Mouse (Mus musculus) lung, embryonic 16.5 days (tissue): ENCODE results near the gene Tmem51. TPM values are rescaled to one million over a fixed set of nuclear protein-coding genes. Genes with fewer than 3 reads are reported as not detected.

ENCODE experiments used
- ATAC-seq: fragments of 200-750 bp; cut with Nextera tagmentation; 2 replicates; pipeline ENCODE4 v1.8.0; 2017; ENCODE audit warnings: low read depth, mild to moderate bottlenecking, moderate library complexity
- H3K27ac ChIP-seq: fragments of 300-500 bp; sonication (generic); 2 replicates; pipeline ENCODE4 v1.5.1; 2014; ENCODE audit warnings: mild to moderate bottlenecking, control low read depth, low read length
- H3K27me3 ChIP-seq: fragments of 300-500 bp; sonication (generic); 2 replicates; pipeline ENCODE4 v1.6.1; 2014; ENCODE audit warnings: low read depth, low read length, mixed read lengths; ENCODE audit not compliant: control insufficient read depth, insufficient read depth
- H3K36me3 ChIP-seq: fragments of 300-500 bp; sonication (generic); 2 replicates; pipeline ENCODE4 v1.6.1; 2014; ENCODE audit warnings: low read length; ENCODE audit not compliant: control insufficient read depth, insufficient read depth
- H3K4me1 ChIP-seq: fragments of 300-500 bp; sonication (generic); replicated peaks from 2 replicates; pipeline ENCODE4 v1.6.1; 2014; ENCODE audit warnings: low read length, mixed read lengths; ENCODE audit not compliant: control insufficient read depth, insufficient read depth
- H3K4me2 ChIP-seq: fragments of 300-500 bp; sonication (generic); 2 replicates; pipeline ENCODE4 v1.6.1; 2014; ENCODE audit warnings: low read depth, low read length, control low read depth
- H3K4me3 ChIP-seq: fragments of 300-500 bp; sonication (generic); 2 replicates; pipeline ENCODE4 v1.5.1; 2014; ENCODE audit warnings: mild to moderate bottlenecking, low read length, control low read depth
- H3K9ac ChIP-seq: fragments of 300-500 bp; sonication (generic); 2 replicates; pipeline ENCODE4 v1.6.1; 2014; ENCODE audit warnings: low read length, control low read depth
- H3K9me3 ChIP-seq: fragments of 300-500 bp; sonication (generic); 2 replicates; pipeline ENCODE4 v1.6.1; 2016; ENCODE audit warnings: low read length; ENCODE audit not compliant: control insufficient read depth
- WGBS: fragments of 180-500 bp; shearing (Covaris S2); extraction: QIAGEN DNeasy Blood & Tissue Kit; methylation state at CpG from one replicate; pipeline ENCODE4 v1.1.7; 2014; 5-methylcytosine and 5-hydroxymethylcytosine counted together
- polyA plus RNA-seq: library from polyadenylated mRNA; unstranded; fragments of >200 nt; fragmentation: Nextera tagmentation; extraction: Ambion mirVana; gene quantifications from 2 replicates; pipeline ENCODE4 v1.2.1, GENCODE M21; 2015

Gene Tmem51
- polyA plus RNA-seq, 1 experiment from 2014 or later, result 25.7 TPM

DNA sequence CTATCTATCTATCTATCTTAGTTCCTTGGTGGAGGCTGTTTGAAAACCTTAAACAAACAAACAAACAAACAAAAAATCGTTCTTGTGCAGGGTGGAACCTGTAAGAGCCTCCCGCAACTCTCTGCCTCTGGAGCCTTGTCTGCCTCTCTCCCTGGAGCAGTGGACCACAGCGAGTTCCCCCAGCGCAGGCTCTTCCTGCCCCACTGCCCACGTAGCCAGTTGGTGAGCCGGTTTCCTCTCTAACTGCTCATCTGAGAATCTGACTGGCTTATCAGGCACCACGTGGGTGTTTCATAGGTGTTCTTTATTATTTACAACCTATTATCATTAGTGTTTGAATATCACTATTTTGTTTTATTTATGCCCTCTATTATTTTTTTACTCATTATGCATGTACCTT lies 37.6 kb downstream of the Tmem51 start:
- no peak overlapping the region for H3K27ac ChIP-seq
- no peak overlapping the region for H3K4me2 ChIP-seq
- no peaks in the 10 kb centered on the region for H3K27me3 ChIP-seq
- 76% methylated on average over 7 of the region's 7 CpGs for WGBS
- no peak overlapping the region for H3K4me3 ChIP-seq
- H3K9me3 ChIP-seq, result no peaks in the 10 kb centered on the region
- H3K36me3 ChIP-seq, result no peaks in the 10 kb centered on the region
- H3K9ac ChIP-seq, result no peak overlapping the region
- H3K4me1 ChIP-seq, result peaks cover 8% of the 10 kb centered on the region; the same call in 1 of the 2 replicates
- ATAC-seq, result no peak

DNA sequence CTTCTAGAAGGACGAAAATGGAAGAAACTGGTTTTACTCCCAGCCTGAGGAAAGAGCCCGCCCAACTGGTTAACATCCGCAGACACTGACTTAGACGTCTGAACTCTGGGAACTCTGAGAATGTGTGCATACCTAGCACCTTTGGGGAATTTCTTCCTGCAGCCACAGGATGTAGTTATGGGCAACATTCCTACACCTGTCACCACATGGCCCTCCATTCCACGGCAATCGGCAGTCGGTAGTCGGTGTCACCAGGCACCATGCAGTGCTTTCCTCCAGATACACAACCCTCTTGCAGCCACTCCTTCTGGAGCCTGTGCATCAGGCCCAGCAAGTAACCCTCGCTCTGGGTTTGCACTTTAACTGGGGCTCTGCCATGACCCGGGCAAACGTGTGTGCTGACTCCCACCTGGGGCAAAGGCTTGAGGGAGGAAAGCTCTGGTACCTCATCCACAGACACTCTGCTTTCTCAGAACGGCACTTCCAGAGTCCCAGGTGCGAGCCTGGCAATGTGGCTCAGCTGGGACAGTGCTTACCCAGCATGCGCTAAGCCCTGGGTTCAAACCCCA lies 38.4 kb downstream of the Tmem51 start:
- no peaks in the 10 kb centered on the region for H3K27me3 ChIP-seq
- H3K4me1 ChIP-seq, result peaks cover 8% of the 10 kb centered on the region; the same call in 1 of the 2 replicates
- H3K27ac ChIP-seq, result no peak overlapping the region
- no peak for ATAC-seq
- no peaks in the 10 kb centered on the region for H3K9me3 ChIP-seq
- H3K4me2 ChIP-seq, result no peak overlapping the region
- 72% methylated on average over 14 of the region's 14 CpGs for WGBS
- no peaks in the 10 kb centered on the region for H3K36me3 ChIP-seq
- H3K4me3 ChIP-seq, result no peak overlapping the region
- H3K9ac ChIP-seq, result no peak overlapping the region

DNA sequence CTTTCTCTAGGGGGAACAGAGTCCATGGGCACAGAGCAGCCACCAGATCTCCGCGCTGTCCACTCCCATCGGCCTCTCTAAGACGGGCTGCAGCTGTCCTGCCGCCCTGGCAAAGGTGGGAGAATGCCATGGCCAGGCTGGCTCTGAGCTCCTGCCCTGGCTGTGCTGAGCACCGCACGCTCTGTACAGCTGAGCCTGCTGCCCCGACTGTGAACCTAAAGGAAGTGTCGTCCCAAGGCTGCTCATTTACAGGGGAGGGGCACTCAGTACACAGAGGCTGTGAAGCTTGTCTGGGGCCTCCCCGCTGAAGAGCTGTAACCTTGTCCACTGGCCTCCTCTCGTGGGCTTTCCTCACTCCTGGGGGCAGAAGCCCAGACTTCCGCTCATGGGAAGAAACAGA lies 39.7 kb downstream of the Tmem51 start:
- ATAC-seq, result peak; percentile 46; the same call in 1 of the 2 replicates
- Histone ChIP-seq H3K4me3 (no peak overlapping the region), H3K9me3 (no peaks in the 10 kb centered on the region), H3K4me2 (no peak overlapping the region), H3K9ac (no peak overlapping the region), H3K27ac (no peak overlapping the region), H3K4me1 (peaks cover 8% of the 10 kb centered on the region; the same call in 1 of the 2 replicates), H3K27me3 (no peaks in the 10 kb centered on the region), H3K36me3 (no peaks in the 10 kb centered on the region)
- WGBS, result 44% methylated on average over 12 of the region's 12 CpGs

DNA sequence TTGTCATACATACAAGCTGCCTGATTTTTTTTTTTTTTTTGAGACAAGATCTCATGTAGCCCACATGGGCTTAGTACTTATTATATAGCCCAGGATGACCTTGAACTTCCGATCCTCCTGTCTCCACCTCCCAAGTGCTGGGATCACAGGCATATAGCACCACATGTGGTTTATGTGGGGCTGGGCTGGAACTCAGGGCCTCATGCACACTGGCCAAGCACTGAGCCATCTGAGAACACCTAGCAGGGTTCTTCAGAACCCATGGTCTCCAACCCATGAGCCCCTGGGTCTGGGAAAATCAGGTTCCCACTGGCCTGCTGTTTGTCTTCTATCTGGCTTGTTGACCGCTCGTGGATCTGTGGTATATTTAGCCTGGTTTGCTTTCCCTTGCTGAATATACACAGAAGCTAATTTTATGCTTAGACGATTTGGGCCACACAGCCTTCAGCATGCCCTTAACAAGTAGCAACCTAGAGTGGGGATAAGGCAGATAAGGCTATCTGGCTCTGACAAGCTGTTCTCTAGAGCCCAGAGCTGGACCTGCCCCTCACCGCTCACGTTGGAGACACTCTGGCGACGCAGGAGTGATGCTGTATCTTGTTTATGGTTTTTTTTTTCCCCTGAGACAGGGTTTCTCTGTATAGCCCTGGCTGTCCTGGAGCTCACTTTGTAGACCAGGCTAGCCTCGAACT lies 44.3 kb downstream of the Tmem51 start:
- Histone ChIP-seq H3K9me3 (no peaks in the 10 kb centered on the region), H3K36me3 (peaks cover 3% of the 10 kb centered on the region; the same call in 1 of the 2 replicates), H3K27me3 (no peaks in the 10 kb centered on the region), H3K27ac (no peak overlapping the region), H3K9ac (no peak overlapping the region), H3K4me1 (peaks cover 8% of the 10 kb centered on the region; the same call in 1 of the 2 replicates), H3K4me2 (no peak overlapping the region), H3K4me3 (no peak overlapping the region)
- 83% methylated on average over 9 of the region's 9 CpGs for WGBS
- no peak for ATAC-seq

DNA sequence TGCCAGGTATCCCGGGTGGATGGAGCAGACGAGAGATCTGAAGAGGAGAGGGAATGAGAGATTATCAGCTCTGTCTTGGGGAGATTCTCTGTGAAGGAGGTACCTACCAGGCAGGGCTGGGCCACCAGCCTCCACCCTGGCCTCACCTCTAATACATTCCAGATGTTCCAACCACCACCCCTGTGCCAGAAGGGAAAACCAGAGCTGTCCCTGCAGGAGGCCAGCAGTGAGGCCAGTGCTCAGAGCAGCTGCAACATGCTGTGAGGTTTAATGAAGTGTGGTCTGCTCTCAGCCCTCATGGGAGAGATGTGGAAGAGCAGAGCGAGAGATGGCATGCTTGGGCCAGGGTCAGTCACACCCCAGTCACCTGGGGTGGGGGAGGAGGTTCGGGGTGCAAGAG lies 46.2 kb downstream of the Tmem51 start:
- no peak for ATAC-seq
- Histone ChIP-seq H3K9me3 (no peaks in the 10 kb centered on the region), H3K4me3 (no peak overlapping the region), H3K36me3 (peaks cover 3% of the 10 kb centered on the region; the same call in 1 of the 2 replicates), H3K4me1 (peaks cover 3% of the 10 kb centered on the region; the same call in 1 of the 2 replicates), H3K9ac (no peak overlapping the region), H3K4me2 (no peak overlapping the region), H3K27ac (no peak overlapping the region), H3K27me3 (no peaks in the 10 kb centered on the region)
- whole genome bisulfite sequencing, result 55% methylated on average over 4 of the region's 4 CpGs

DNA sequence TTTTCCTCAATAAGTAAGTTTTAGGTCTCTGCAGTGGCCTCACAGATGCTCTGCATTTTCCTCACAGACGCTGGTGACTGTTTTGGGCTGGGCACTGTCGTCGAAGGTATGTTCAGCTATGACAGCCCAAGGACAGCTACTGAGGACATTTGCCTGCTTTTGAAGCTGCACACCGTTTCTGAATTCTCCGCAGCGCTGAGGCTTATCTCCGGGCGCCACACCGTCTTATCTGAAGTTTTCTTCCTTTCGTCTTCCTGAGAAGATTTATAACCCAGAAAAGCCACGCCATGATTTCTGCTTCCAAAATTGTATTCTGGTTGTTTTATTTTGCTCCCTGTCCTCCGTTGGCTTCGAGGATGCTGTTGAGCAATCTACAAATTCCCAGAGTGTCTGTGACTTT lies 55.6 kb downstream of the Tmem51 start:
- no peaks in the 10 kb centered on the region for H3K9me3 ChIP-seq
- no peak overlapping the region for H3K4me2 ChIP-seq
- no peak overlapping the region for H3K9ac ChIP-seq
- no peak overlapping the region for H3K4me3 ChIP-seq
- peaks cover 3% of the 10 kb centered on the region; the same call in 1 of the 2 replicates for H3K36me3 ChIP-seq
- 36% methylated on average over 13 of the region's 13 CpGs for WGBS
- H3K4me1 ChIP-seq, result no peaks in the 10 kb centered on the region; the same call in 1 of the 2 replicates
- no peaks in the 10 kb centered on the region for H3K27me3 ChIP-seq
- no peak overlapping the region for H3K27ac ChIP-seq
- ATAC-seq, result no peak

DNA sequence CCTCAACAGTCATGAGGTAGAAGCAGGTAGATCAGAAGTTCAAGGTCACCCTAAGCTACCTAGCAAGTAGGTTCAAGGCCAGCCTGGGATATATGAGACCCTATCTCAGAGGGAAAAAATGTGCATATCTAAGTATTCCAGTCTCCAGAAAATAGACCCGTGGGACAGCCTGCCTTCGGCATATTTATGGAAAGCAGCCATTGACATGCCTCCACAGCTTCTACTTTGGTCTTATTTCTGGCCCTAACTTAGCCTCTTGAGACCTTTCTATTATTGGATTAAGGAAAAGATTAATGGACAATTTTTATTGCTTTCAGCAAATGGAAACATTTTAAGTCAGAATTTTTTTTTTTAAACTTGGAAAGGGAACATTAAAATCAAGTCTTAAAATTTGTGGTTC lies 57.1 kb downstream of the Tmem51 start:
- Histone ChIP-seq H3K9me3 (no peaks in the 10 kb centered on the region), H3K4me1 (peaks cover 3% of the 10 kb centered on the region; the same call in 1 of the 2 replicates), H3K4me3 (no peak overlapping the region), H3K36me3 (peaks cover 3% of the 10 kb centered on the region; the same call in 1 of the 2 replicates), H3K9ac (no peak overlapping the region), H3K27ac (no peak overlapping the region), H3K4me2 (no peak overlapping the region), H3K27me3 (no peaks in the 10 kb centered on the region)
- ATAC-seq, result no peak
- 71% methylated on average over 2 of the region's 2 CpGs for WGBS

DNA sequence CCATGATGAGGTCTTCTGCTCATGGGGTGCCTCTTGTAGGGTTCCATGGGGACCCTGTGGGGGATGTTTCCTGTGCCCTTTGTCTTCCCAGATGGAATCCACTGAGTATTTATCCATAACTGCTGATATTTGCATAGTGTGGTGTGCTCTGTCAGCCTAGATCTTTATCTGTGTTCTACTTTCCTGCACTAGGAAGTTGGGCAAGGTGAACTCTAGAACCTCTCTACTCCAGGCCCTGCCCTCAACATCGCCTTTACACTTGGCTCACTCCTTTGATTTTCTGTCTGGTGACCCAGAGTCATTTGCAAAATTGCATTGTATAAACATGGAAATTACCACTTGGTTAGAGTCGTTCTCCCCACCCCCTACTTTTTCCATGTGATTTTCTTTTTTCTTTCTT lies 59.6 kb downstream of the Tmem51 start:
- Histone ChIP-seq H3K4me2 (no peak overlapping the region), H3K9me3 (no peaks in the 10 kb centered on the region), H3K4me3 (no peak overlapping the region), H3K27me3 (no peaks in the 10 kb centered on the region), H3K36me3 (no peaks in the 10 kb centered on the region), H3K4me1 (peaks cover 3% of the 10 kb centered on the region; the same call in 1 of the 2 replicates), H3K27ac (no peak overlapping the region), H3K9ac (no peak overlapping the region)
- no peak for ATAC-seq
- 80% methylated on average over 2 of the region's 2 CpGs for WGBS

DNA sequence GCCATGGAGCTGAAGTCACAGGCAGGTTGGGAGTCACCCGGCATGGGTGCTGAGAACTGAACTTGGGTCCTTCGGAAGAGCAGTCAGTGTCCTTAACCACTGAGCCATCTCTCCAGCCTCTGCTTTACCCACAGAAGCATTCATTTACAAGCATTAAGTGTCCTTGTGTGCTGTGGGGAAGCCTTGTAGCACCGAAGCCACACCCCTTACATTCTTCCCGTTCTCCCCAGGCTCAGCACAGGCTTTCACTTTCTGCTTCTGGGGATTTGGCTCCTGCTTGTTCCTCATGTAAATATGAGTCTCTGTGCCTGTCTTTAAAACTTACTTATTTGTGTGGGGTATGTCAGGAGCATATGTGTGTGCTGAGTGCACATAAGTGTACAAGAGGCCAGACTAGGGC lies 60.9 kb downstream of the Tmem51 start:
- Histone ChIP-seq H3K27me3 (no peaks in the 10 kb centered on the region), H3K9me3 (no peaks in the 10 kb centered on the region), H3K4me2 (no peak overlapping the region), H3K27ac (no peak overlapping the region), H3K9ac (no peak overlapping the region), H3K4me1 (peaks cover 3% of the 10 kb centered on the region; the same call in 1 of the 2 replicates), H3K4me3 (no peak overlapping the region), H3K36me3 (no peaks in the 10 kb centered on the region)
- ATAC-seq, result no peak
- WGBS, result 60% methylated on average over 4 of the region's 4 CpGs
